Mouse (Mus musculus) hindbrain, embryonic 11.5 days (tissue): Measurements from ENCODE around the gene Magee1. TPM values are rescaled to one million over a fixed set of nuclear protein-coding genes. Genes with fewer than 3 reads are reported as not detected.
"Not testable (repeated sequence)": the region's sequence is repeated elsewhere in the genome, so short reads cannot be mapped to it uniquely, and the experiment has no call there.

Experiments
- ATAC-seq: fragments of 200-750 bp; cut with Nextera tagmentation; 2 replicates; pipeline ENCODE4 v1.8.0; 2017; ENCODE audit warnings: mild to moderate bottlenecking, moderate TSS enrichment, moderate library complexity; ENCODE audit not compliant: low FRiP score
- DNase-seq: peaks from one replicate; pipeline ENCODE4 v3.0.0-alpha.2; 2015; ENCODE audit warnings: low spot score
- H3K27ac ChIP-seq: fragments of 300-500 bp; sonication (generic); 2 replicates; pipeline ENCODE4 v1.5.1; 2014; ENCODE audit warnings: mild to moderate bottlenecking, low read depth, low read length
- H3K27me3 ChIP-seq: fragments of 300-500 bp; sonication (generic); 2 replicates; pipeline ENCODE4 v1.6.1; 2014; ENCODE audit warnings: mild to moderate bottlenecking, low read length, moderate library complexity, mixed read lengths; ENCODE audit not compliant: control insufficient read depth, insufficient read depth
- H3K36me3 ChIP-seq: fragments of 300-500 bp; sonication (generic); 2 replicates; pipeline ENCODE4 v1.6.1; 2014; ENCODE audit warnings: mild to moderate bottlenecking, low read length, moderate library complexity, mixed read lengths; ENCODE audit not compliant: control insufficient read depth, insufficient read depth
- H3K4me1 ChIP-seq: fragments of 300-500 bp; sonication (generic); replicated peaks from 2 replicates; pipeline ENCODE4 v1.6.1; 2014; ENCODE audit warnings: low read length, mixed read lengths; ENCODE audit not compliant: control insufficient read depth, insufficient read depth
- H3K4me2 ChIP-seq: fragments of 300-500 bp; sonication (generic); replicated peaks from 2 replicates; pipeline ENCODE4 v1.6.1; 2014; ENCODE audit warnings: mild to moderate bottlenecking, low read depth, low read length
- H3K4me3 ChIP-seq: fragments of 300-500 bp; sonication (generic); 2 replicates; pipeline ENCODE4 v1.5.1; 2014; ENCODE audit warnings: low read depth, low read length
- H3K9ac ChIP-seq: fragments of 300-500 bp; sonication (generic); 2 replicates; pipeline ENCODE4 v1.6.1; 2014; ENCODE audit warnings: low read depth, low read length
- H3K9me3 ChIP-seq: fragments of 300-500 bp; sonication (generic); 2 replicates; pipeline ENCODE4 v1.6.1; 2016; ENCODE audit warnings: low read length; ENCODE audit not compliant: control insufficient read depth
- WGBS: fragments of 180-500 bp; shearing (Covaris S2); extraction: QIAGEN DNeasy Blood & Tissue Kit; methylation state at CpG from one replicate; pipeline ENCODE4 v1.1.7; 2014; 5-methylcytosine and 5-hydroxymethylcytosine counted together
- polyA plus RNA-seq: library from polyadenylated mRNA; unstranded; fragments of >200 nt; fragmentation: Nextera tagmentation; extraction: Ambion mirVana; gene quantifications from 2 replicates; pipeline ENCODE4 v1.2.1, GENCODE M21; 2014

Gene Magee1
- polyA plus RNA-seq, 1 experiment from 2014 or later, result 27.0 TPM

GRCm38 (mm10) chrX:105124903-105125302 lies 4.7 kb downstream of the Magee1 start:
- H3K4me2 ChIP-seq, result no peak overlapping the region
- H3K27me3 ChIP-seq, result peaks cover 17% of the 10 kb centered on the region
- 23% methylated on average over 2 of the region's 3 CpGs for WGBS
- H3K9me3 ChIP-seq, result no peaks in the 10 kb centered on the region
- H3K36me3 ChIP-seq, result no peaks in the 10 kb centered on the region
- peak; percentile 33 for DNase-seq
- H3K4me3 ChIP-seq, result no peak overlapping the region
- H3K27ac ChIP-seq, result no peak overlapping the region
- no peak overlapping the region for H3K9ac ChIP-seq
- H3K4me1 ChIP-seq, result no peaks in the 10 kb centered on the region
- no peak for ATAC-seq

- Histone ChIP-seq H3K4me3 (0 out of 2 replicates have a peak overlapping the region, but pooled peaks have one; percentile 12), H3K27ac (no peak overlapping the region), H3K9ac (no peak overlapping the region), H3K4me1 (no peaks in the 10 kb centered on the region), H3K27me3 (peaks cover 6% of the 10 kb centered on the region), H3K9me3 (no peaks in the 10 kb centered on the region), H3K36me3 (no peaks in the 10 kb centered on the region), H3K4me2 (no peak overlapping the region)
- 60% methylated on average over 16 of the region's 26 CpGs for WGBS
- ATAC-seq (no peak), DNase-seq (peak; percentile 6)
Observed at GRCm38 (mm10) chrX:105151872-105152461, 31.8 kb downstream of the Magee1 start.

GRCm38 (mm10) chrX:105165007-105165406 lies 44.8 kb downstream of the Magee1 start:
- H3K36me3 ChIP-seq, H3K9me3 ChIP-seq, H3K9ac ChIP-seq, H3K27ac ChIP-seq, H3K27me3 ChIP-seq, DNase-seq, H3K4me2 ChIP-seq, H3K4me3 ChIP-seq, ATAC-seq, H3K4me1 ChIP-seq: not testable (repeated sequence)
- WGBS, result 83% methylated on average over 6 of the region's 6 CpGs

- Histone ChIP-seq H3K9ac (no peak overlapping the region), H3K4me1 (no peaks in the 10 kb centered on the region), H3K9me3 (no peaks in the 10 kb centered on the region), H3K27ac (no peak overlapping the region), H3K4me3 (no peak overlapping the region), H3K4me2 (no peak overlapping the region), H3K36me3 (no peaks in the 10 kb centered on the region), H3K27me3 (peaks cover 2% of the 10 kb centered on the region)
- ATAC-seq (no peak), DNase-seq (no peak)
- WGBS, result 84% methylated on average over 2 of the region's 2 CpGs
Observed at GRCm38 (mm10) chrX:105167217-105167616, 47.0 kb downstream of the Magee1 start.

Other genes starting within 250 kb of the Magee1 start
- gene Pbdc1, start 40.6 kb upstream of the Magee1 start, polyA plus RNA-seq, result 61.0 and 67.8 TPM in 2 replicates